Mouse (Mus musculus) embryo, embryonic 11.5 days (tissue): ENCODE measurements around the gene Nckap5.
"Not testable (repeated sequence)": the region's sequence is repeated elsewhere in the genome, so short reads cannot be mapped to it uniquely, and the experiment has no call there.

ENCODE experiments used
- DNase-seq: peaks from one replicate; pipeline ENCODE4 v3.0.0-alpha.2; 2012; ENCODE audit warnings: low read depth, low spot score

Nckap5 gene

DNA sequence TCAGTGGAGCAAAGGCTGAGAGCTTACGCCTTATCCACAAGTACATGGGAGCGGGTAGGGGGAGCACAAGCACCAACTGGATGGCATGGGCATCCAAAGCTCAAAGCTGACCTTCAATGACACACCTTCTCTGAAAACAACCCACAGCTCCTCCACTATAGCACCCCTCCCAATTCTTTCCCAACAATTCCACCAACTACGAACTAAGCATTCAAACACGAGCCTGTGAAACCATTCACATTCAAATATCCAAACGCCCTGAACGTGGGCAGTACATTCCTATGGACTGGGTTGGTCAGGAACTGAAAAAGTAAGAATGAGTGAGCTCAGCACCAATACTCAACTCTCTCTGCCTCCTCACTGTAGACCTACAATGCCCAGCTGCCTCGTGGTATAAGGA, 646.8 kb downstream of the Nckap5 start:
- no peak for DNase-seq

DNA sequence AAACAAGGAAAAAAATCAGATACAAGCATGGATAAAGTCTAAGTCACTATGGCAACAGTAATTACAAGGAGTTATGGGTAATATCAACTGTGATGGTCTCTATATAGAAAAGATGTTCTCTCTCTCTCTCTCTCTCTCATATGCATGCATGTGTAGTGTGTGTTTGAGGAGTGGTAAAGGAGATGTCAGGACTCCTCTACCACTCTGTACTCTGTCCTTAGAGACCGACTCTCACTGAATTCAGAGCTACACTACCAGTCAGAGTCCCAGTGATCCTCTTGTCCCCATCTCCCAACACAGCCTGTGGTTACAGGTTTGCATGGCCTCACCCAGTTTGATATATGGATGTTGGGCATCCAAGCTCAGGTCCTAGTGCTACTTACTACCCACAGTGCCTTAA, 662.0 kb downstream of the Nckap5 start:
- no peak for DNase-seq

GRCm38 (mm10) chr1:126168131-126168530, 662.5 kb downstream of the Nckap5 start:
- DNase-seq = no peak

DNA sequence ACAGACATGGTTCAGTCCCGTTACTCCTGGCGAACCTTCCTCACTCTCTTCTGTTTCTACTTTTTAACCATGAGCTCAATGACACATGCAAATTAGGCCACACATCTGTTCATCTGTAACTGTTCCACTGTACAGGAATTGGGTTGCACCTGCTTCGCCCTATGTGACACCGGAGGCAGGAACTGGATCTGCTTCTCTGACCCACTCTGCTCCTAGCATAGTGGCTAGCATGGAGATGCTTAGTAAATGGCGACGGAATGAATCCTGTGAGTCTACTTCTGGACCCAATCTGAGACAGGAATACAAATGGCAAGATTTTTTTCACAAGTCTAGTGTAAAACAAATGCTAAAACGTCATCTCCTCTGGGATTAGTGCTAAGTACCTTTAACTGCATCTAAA, 663.1 kb downstream of the Nckap5 start:
- no peak for DNase-seq

DNA sequence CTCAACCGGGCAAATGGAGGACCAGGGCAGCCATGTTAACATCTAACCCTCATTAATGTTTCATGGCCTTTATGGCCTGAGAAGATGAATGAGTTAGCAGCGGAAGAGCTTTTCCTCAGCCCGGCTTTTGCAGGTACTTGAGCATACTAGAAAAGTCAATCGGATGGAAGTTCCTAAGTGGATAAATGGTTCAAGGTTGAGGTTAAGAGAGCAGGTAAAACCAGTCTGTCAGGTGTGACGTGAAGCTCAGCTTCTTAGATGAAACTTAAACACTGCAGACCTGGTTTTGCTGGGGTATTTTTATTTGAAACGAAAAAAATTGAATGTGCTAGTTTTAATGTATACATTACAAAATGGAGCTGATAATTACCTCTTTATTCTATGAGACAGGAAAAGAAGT, 671.3 kb downstream of the Nckap5 start:
- no peak for DNase-seq

GRCm38 (mm10) chr1:126155816-126156215, 674.8 kb downstream of the Nckap5 start:
- DNase-seq = no peak

GRCm38 (mm10) chr1:126153516-126154234, 676.9 kb downstream of the Nckap5 start:
- no peak for DNase-seq

GRCm38 (mm10) chr1:126152217-126152616, 678.4 kb downstream of the Nckap5 start:
- DNase-seq = no peak

DNA sequence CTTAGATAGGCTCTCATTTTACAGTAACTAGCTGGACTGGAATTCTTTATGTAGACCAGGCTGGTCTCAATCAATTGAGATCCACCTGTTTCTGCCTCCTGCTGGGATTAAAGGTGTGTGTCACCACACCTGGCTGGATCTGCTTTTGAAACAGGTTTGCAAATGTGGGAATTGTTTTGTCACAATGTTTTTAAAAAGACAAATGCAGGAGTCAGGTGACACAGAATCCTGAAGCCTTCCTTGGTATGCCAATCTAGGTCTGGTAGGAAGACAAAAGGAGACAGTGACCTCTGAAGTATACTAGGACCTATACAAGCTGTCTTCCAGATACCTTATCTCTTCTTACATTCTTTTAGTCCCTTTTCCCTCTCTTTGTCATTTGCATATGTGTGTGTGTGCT, 680.6 kb downstream of the Nckap5 start:
- no peak for DNase-seq

GRCm38 (mm10) chr1:126135717-126136116, 694.9 kb downstream of the Nckap5 start:
- no peak for DNase-seq

DNA sequence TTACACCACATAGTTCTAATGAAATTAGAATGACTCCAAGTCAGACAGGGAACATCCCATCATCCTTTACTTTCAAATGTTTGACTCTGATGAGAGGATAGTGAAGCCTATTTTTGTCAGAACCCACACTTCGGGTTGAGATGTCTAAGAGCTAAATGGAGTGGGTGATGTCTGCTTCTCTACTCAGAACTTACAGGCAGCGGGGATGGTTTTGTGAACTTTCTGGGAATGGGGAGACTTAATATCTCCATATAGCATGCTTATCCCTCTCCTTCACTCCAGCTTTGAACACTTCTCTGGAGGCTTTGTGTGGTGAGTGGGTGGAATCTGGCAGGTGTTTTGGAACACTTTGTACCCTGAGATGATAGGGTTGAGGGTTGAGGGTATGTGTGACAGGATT, 698.3 kb downstream of the Nckap5 start:
- no peak for DNase-seq

DNA sequence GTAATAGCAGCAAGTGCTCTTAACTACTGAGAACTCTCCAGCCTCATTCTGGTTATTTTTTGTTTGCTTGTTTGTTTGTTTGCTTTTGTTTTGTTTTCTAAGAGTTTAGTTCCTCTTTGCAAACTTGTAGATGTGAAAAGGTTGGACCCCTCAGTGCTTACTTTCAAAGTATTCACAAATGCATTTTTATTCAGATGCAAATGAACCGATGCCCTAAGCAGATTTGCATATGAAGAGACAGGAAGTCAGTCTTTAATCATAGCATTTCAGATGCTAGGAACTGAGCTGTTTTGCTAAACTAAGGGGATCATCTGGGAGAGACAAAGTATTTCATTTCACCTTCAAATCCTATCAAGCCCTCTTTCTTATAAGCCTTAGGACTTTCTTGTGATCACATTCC, 701.5 kb downstream of the Nckap5 start:
- DNase-seq = no peak

GRCm38 (mm10) chr1:126123111-126123510, 707.5 kb downstream of the Nckap5 start:
- DNase-seq = no peak

GRCm38 (mm10) chr1:126120506-126120905, 710.1 kb downstream of the Nckap5 start:
- no peak for DNase-seq

- no peak for DNase-seq
Observed at GRCm38 (mm10) chr1:126116034-126116433, 714.6 kb downstream of the Nckap5 start.

DNA sequence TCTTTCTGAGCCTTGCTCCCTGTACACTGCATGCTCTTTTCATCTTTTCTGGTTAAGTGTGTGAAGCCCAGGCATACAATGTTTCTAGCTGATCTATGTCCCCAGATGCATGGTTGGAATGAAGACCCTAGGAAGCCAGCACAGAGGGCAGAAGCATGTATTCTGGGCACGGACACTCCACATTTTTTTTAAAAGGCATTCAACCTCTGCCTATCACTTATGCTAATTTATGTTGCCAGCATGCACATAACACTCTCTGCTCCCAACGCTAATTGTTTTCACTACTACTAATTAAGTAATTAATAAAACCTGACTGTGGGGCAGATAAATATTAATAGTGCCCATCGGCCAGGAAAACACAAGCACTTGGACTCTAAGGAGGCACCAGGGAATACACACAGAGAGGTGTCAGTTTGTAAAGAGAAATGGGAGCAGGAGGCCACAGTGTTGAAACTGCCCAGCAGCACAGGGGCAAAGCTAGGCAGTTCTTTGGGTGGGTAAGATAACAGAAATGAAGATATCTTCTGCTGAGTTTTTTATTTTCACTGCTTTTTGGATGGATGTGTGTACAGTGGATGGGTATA, 724.8 kb downstream of the Nckap5 start:
- DNase-seq = no peak

- DNase-seq = no peak
Observed at GRCm38 (mm10) chr1:126094346-126094745, 736.3 kb downstream of the Nckap5 start.

DNA sequence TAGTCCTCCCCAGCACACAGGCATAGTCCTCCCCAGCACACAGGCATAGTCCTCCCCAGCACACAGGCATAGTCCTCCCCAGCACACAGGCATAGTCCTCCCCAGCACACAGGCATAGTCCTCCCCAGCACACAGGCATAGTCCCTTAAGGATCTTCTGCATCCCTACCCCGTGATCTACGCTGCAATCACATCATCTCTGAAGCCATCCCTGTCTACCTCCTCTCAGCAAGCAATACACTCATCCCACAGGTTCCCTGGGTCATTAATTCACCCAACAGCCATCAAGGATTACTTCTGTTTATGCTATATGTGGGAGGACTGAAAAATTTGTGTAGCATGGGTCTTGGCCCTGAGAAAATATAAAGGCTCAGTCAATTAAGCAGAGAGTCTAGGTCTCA, 738.6 kb downstream of the Nckap5 start:
- not testable (repeated sequence) for DNase-seq

DNA sequence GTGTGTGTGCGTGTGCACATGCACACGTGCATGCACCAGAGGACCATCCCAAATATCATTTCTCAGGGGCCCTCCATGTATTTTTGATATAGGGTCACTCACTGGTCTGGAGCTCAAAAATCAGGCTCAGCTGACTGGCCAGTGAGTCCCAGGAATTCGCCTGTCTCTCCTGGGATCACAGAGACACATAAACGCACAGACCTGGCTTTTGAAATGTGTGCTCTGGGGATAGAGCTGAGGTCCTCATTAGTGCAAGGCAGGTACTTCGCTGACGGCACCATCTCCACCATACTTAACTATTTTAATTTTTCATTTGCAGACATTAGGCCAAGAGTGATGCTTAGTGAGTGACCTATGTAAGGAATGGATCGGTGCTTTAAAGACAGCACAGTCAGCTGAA, 743.4 kb downstream of the Nckap5 start:
- DNase-seq = no peak

GRCm38 (mm10) chr1:126076312-126076711, 754.3 kb downstream of the Nckap5 start:
- no peak for DNase-seq

GRCm38 (mm10) chr1:126070861-126071260, 759.7 kb downstream of the Nckap5 start:
- DNase-seq = no peak

- DNase-seq = no peak
Observed at GRCm38 (mm10) chr1:126051491-126051890, 779.1 kb downstream of the Nckap5 start.

DNA sequence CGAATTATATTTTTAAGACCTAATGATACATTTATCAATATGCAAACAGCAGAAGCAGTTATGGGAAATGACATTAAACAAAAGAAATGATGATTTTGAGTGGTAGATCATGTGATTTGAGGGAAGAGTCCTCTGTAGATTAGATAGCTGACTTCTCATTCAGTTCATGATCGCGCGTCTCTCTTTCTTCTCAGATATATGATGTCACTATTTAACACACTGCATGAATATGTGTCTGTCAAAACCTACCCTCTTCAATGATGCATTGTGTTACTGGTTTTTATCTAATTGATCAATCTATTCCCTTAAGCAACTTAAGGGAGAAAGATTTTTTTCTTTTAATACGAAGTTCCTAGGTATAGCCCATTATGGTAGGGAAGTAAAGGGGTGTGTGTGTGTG, 787.7 kb downstream of the Nckap5 start:
- no peak for DNase-seq

DNA sequence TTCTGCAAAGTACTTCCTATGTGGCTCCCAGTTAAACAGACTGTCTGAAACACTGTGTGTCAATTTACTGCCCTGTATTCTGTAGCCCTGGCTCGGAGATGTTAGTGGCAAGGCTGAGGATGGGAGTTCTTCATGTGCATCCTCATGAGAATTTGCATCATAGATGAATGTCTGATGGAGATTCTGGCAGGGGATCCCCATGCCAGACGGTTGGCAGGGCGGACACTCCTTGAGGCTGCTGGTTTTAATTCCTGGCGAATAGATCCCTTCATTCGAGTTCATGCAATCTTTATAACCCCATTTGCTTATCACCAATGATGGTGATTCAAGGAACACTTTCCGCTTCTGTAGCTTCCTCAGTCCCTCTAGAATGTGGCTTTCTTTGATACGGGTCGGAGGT, 803.1 kb downstream of the Nckap5 start:
- DNase-seq = no peak
